Mouse (Mus musculus) bone marrow, adult 2 months (tissue): Measurements from ENCODE around the gene Hoxc5.

Source experiments
- CTCF ChIP-seq: fragments of 200-500 bp; IDR thresholded peaks from 2 replicates; pipeline ENCODE4 v1.5.1; 2011; ENCODE audit warnings: low read length, control low read depth; ENCODE audit not compliant: control insufficient read depth, insufficient read depth
- POLR2A ChIP-seq: fragments of 200-500 bp; IDR thresholded peaks from 2 replicates; pipeline ENCODE4 v1.6.1; 2011; ENCODE audit warnings: low read depth, mild to moderate bottlenecking, control low read depth, low read length, borderline replicate concordance; ENCODE audit not compliant: control insufficient read depth

DNA sequence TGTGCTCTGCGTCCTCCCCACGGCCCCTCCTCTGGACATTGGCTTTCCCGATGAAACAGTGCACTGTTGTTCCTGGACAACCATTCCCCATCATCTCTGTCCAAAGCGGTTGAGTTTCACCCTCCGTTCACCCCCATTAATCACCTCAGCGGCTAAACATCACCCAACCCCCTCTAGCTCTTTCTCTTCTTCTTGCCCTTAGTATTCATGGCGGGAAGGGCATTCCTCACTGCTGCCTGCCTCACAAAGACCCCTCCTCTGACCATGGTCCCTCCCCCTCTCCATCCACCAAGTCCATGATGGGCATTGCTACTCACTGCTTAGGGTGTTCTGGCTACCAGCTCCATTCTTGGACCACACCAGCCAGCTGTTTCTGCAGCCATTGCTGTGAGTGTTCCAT is 98.4 kb downstream of the Hoxc5 start:
- TF ChIP-seq POLR2A (no peak), CTCF (no peak)
